Mouse (Mus musculus): ENCODE measurements at regions not wholly inside any gene's neighbourhood (a gene's known extent, or its start where the extent isn't known, plus 50 kb on each side); places are given as distances from the start of the nearest gene placed in this dataset.
A peak's percentile ranks its signal among the peaks of the same experiment; 100 is the strongest.

GRCm38 (mm10) chr5:117040878-117041277 is 75.0 kb downstream of the Suds3 start:
- 83% methylated on average over 9 of the region's 9 CpGs for WGBS
- TF ChIP-seq CTCF (IDR thresholded peaks at IDR 0.05; ENCODE audit: insufficient read depth, low read depth, low read length) (no peak), POLR2A (IDR thresholded peaks at IDR 0.05; ENCODE audit: insufficient read depth, low read depth, low read length) (no peak)
- Histone ChIP-seq H3K4me3 (ENCODE audit: insufficient read depth, low read depth, low read length) (no peak overlapping the region), H3K27ac (ENCODE audit: insufficient read depth, low read depth, low read length) (no peak overlapping the region), H3K4me1 (ENCODE audit: control insufficient read depth, insufficient read depth, low read length) (no peaks in the 10 kb centered on the region; the same call in 1 of the 2 replicates)

DNA sequence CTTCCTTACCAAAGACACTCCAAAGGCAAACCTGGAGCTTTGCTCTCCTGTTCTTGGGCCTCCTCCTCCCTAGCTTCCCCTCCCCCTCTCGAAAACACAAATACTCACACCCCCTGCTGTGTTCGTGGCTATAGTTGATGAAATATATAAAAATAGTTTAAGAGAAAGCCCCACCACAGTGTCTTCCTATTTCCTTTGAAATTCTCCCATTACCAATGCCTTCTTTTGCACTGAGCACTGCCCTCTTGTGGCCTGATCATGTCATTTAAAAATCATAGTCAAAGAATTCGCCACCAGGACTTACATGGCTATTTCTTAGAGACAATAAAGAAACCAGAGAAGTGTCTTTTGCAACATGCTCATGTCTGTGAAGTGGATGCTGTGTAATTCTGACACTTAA is 78.7 kb downstream of the Suds3 start:
- no peak overlapping the region for H3K27ac ChIP-seq (ENCODE audit: insufficient read depth, low read depth, low read length)
- no peak for TF ChIP-seq CTCF (IDR thresholded peaks at IDR 0.05; ENCODE audit: insufficient read depth, low read depth, low read length)
- TF ChIP-seq POLR2A (IDR thresholded peaks at IDR 0.05; ENCODE audit: insufficient read depth, low read depth, low read length) = no peak
- H3K4me1 ChIP-seq (ENCODE audit: control insufficient read depth, insufficient read depth, low read length) = peaks cover under 1% of the 10 kb centered on the region
- no peak overlapping the region for H3K4me3 ChIP-seq (ENCODE audit: insufficient read depth, low read depth, low read length)
- 11% methylated on average over 3 of the region's 3 CpGs for WGBS

DNA sequence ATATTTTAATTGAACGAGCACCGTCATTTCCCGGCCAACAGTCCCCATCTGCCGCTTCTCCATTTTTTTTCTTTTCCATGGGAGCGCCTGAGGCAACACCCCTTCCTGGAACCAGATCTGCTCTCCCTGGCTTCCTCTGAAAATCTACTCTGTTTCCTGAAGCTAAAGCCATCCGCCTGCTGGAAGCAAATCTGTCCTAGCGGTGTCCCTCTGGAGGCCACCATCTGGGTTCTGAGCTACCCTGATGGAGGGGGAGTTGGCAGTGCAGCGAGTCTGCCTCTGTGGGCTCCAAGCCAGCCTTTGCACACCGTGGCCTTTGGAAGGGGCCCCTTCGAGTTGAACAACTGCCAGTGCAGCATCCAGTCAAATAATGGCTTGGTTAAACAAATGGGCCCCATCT is 83.8 kb downstream of the Suds3 start:
- Histone ChIP-seq H3K27ac (ENCODE audit: insufficient read depth, low read depth, low read length) (no peak overlapping the region), H3K4me3 (ENCODE audit: insufficient read depth, low read depth, low read length) (no peak overlapping the region), H3K4me1 (ENCODE audit: control insufficient read depth, insufficient read depth, low read length) (peaks cover 3% of the 10 kb centered on the region)
- TF ChIP-seq CTCF (IDR thresholded peaks at IDR 0.05; ENCODE audit: insufficient read depth, low read depth, low read length) = no peak
- no peak for TF ChIP-seq POLR2A (IDR thresholded peaks at IDR 0.05; ENCODE audit: insufficient read depth, low read depth, low read length)
- WGBS = 52% methylated on average over 10 of the region's 10 CpGs

DNA sequence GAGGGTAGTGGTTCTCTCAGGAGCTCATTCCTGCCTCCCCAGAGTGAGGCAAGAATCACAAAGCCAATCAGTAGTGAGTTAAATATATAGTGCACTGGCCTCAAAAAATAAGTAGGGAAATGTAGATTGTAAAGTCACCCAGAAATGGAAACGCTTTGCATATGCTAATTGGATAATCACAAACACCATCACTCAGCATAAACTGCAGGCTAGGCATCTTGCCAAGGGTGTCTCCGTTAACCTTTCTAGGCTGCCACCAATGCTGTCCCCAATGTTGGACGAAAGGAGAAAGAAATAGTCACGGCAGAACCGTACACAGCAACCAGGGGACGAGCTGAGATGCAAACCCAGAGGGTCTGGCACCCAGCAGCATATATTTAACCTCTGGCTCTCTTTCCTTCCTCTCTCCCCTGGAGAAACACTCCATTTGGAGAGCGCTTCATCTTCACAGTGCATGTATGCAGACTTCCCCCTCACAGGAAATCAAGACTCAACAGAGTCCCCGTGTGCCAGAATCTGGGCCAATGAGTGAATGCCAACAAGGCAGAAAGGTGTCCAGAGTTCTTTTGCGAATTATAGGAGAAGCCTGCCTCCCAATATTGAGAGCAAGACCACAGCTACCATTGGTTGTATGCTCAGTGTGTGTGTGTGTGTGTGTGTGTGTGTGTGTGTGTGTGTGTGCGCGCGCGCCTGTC is 90.1 kb downstream of the Suds3 start:
- 42% methylated on average over 13 of the region's 13 CpGs for WGBS
- Histone ChIP-seq H3K27ac (ENCODE audit: insufficient read depth, low read depth, low read length) (no peak overlapping the region), H3K4me3 (ENCODE audit: insufficient read depth, low read depth, low read length) (no peak overlapping the region), H3K4me1 (ENCODE audit: control insufficient read depth, insufficient read depth, low read length) (peaks cover 11% of the 10 kb centered on the region)
- TF ChIP-seq CTCF (IDR thresholded peaks at IDR 0.05; ENCODE audit: insufficient read depth, low read depth, low read length) (no peak), POLR2A (IDR thresholded peaks at IDR 0.05; ENCODE audit: insufficient read depth, low read depth, low read length) (no peak)

DNA sequence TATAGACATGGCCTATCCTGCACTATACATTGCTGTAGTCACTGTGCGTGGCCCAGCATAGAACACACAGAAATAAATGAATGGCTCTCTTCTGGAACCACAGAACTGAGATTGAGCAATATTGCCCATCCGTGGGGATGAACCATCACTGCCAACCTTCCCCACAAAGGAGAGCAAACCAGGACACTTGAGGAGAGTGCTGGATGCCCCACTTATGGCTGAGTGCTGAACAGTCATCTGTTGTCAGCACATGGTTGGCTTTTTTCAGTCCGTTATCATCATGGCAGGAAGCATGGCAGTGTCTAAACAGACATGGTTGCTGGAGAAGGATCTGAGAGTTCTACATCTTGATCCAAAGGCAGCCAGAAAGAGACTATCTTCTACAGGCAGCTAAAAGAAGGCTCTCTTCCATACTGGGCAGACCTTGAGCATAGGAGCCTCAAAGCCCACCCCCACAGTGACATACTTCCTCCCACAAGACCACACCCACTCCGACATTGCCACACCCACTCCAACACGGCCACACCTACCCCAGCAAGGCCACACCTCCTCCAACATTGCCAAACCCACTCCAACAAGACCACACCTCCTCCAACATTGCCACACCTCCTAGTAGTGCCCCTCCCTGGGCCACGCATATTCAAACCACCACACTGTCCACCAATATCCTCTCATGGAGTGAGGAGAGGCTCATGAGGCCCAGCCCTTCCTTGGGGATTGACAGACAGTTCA is 97.3 kb downstream of the Suds3 start:
- no peak overlapping the region for H3K4me3 ChIP-seq (ENCODE audit: insufficient read depth, low read depth, low read length)
- TF ChIP-seq CTCF (IDR thresholded peaks at IDR 0.05; ENCODE audit: insufficient read depth, low read depth, low read length) = no peak
- no peak for TF ChIP-seq POLR2A (IDR thresholded peaks at IDR 0.05; ENCODE audit: insufficient read depth, low read depth, low read length)
- WGBS = 86% methylated on average over 6 of the region's 6 CpGs
- H3K4me1 ChIP-seq (ENCODE audit: control insufficient read depth, insufficient read depth, low read length) = peaks cover 5% of the 10 kb centered on the region
- no peak overlapping the region for H3K27ac ChIP-seq (ENCODE audit: insufficient read depth, low read depth, low read length)

GRCm38 (mm10) chr5:117011128-117011527 is 104.8 kb downstream of the Suds3 start:
- Histone ChIP-seq H3K4me1 (ENCODE audit: control insufficient read depth, insufficient read depth, low read length) (no peaks in the 10 kb centered on the region), H3K27ac (ENCODE audit: insufficient read depth, low read depth, low read length) (no peak overlapping the region), H3K4me3 (ENCODE audit: insufficient read depth, low read depth, low read length) (no peak overlapping the region)
- no peak for TF ChIP-seq CTCF (IDR thresholded peaks at IDR 0.05; ENCODE audit: insufficient read depth, low read depth, low read length)
- no peak for TF ChIP-seq POLR2A (IDR thresholded peaks at IDR 0.05; ENCODE audit: insufficient read depth, low read depth, low read length)
- WGBS = 90% methylated on average over 7 of the region's 7 CpGs

GRCm38 (mm10) chr5:117000770-117001201 is 115.1 kb downstream of the Suds3 start:
- WGBS = 21% methylated on average over 20 of the region's 20 CpGs
- no peak for TF ChIP-seq POLR2A (IDR thresholded peaks at IDR 0.05; ENCODE audit: insufficient read depth, low read depth, low read length)
- Histone ChIP-seq H3K4me1 (ENCODE audit: control insufficient read depth, insufficient read depth, low read length) (peaks cover 17% of the 10 kb centered on the region), H3K4me3 (ENCODE audit: insufficient read depth, low read depth, low read length) (0 out of 2 replicates have a peak overlapping the region, but pooled peaks have one; percentile 8), H3K27ac (ENCODE audit: insufficient read depth, low read depth, low read length) (peak overlapping the region; percentile 89)

- TF ChIP-seq CTCF (IDR thresholded peaks at IDR 0.05; ENCODE audit: insufficient read depth, low read depth, low read length) (no peak), POLR2A (IDR thresholded peaks at IDR 0.05; ENCODE audit: insufficient read depth, low read depth, low read length) (no peak)
- 84% methylated on average over 5 of the region's 5 CpGs for WGBS
- H3K27ac ChIP-seq (ENCODE audit: insufficient read depth, low read depth, low read length) = no peak overlapping the region
- peaks cover 5% of the 10 kb centered on the region for H3K4me1 ChIP-seq (ENCODE audit: control insufficient read depth, insufficient read depth, low read length)
- H3K4me3 ChIP-seq (ENCODE audit: insufficient read depth, low read depth, low read length) = no peak overlapping the region
These were observed 121.4 kb downstream of the Suds3 start for GRCm38 (mm10) chr5:116994508-116994907.

- Histone ChIP-seq H3K27ac (ENCODE audit: insufficient read depth, low read depth, low read length) (no peak overlapping the region), H3K4me3 (ENCODE audit: insufficient read depth, low read depth, low read length) (no peak overlapping the region), H3K4me1 (ENCODE audit: control insufficient read depth, insufficient read depth, low read length) (peaks cover 3% of the 10 kb centered on the region)
- TF ChIP-seq CTCF (IDR thresholded peaks at IDR 0.05; ENCODE audit: insufficient read depth, low read depth, low read length) (no peak), POLR2A (IDR thresholded peaks at IDR 0.05; ENCODE audit: insufficient read depth, low read depth, low read length) (no peak)
- WGBS = 95% methylated on average over 1 of the region's 1 CpGs
These were observed 122.2 kb downstream of the Suds3 start for GRCm38 (mm10) chr5:116993674-116994073.
